Mouse (Mus musculus) CH12.LX (cell line): ENCODE measurements around the gene Hk1. TPM values are rescaled to one million over a fixed set of nuclear protein-coding genes. Genes with fewer than 3 reads are reported as not detected.

Experiments
- DNase-seq: peaks from one replicate; pipeline ENCODE4 v3.0.0-alpha.2; 2013; ENCODE audit errors: extremely low read depth
- H3K27ac ChIP-seq: 2 replicates; pipeline ENCODE4 v1.5.1; 2012; ENCODE audit warnings: low read depth, mild to moderate bottlenecking, control low read depth, moderate library complexity; ENCODE audit not compliant: insufficient read depth
- H3K27me3 ChIP-seq: replicated peaks from 2 replicates; pipeline ENCODE3; 2012; ENCODE audit warnings: inconsistent platforms
- H3K36me3 ChIP-seq, 2 experiments: replicated peaks in 1 of 2; 2 replicates each; pipeline versions ENCODE3 to v1.6.1; 2012; ENCODE audit warnings: inconsistent platforms in 1 of 2, low read length in 1 of 2, mild to moderate bottlenecking in 1 of 2, mixed read lengths in 1 of 2, moderate library complexity in 1 of 2; ENCODE audit not compliant: control insufficient read depth in 1 of 2, insufficient read depth in 1 of 2
- H3K4me1 ChIP-seq, 2 experiments: 2 replicates each; pipeline ENCODE4 v1.6.1; 2012; ENCODE audit warnings: inconsistent platforms in 1 of 2, moderate library complexity in 1 of 2; ENCODE audit not compliant: insufficient read depth in 2 of 2, control insufficient read depth in 1 of 2
- H3K4me2 ChIP-seq: 2 replicates; pipeline ENCODE4 v1.6.1; 2012; ENCODE audit warnings: low read depth, mild to moderate bottlenecking, control low read depth; ENCODE audit not compliant: poor library complexity, insufficient read depth, severe bottlenecking
- H3K4me3 ChIP-seq, 3 experiments: fragments of 150-350 bp in 1 of 3; sonication (generic) in 1 of 3; replicated peaks in 1 of 3; 2 replicates each; pipeline versions ENCODE3 to v1.5.1; 2011 to 2012; ENCODE audit warnings: low read depth in 2 of 3, low read length in 2 of 3, mild to moderate bottlenecking in 2 of 3, moderate library complexity in 2 of 3, control low read depth in 1 of 3, improper control_type of control experiment in 1 of 3, inconsistent platforms in 1 of 3, mixed read lengths in 1 of 3; ENCODE audit not compliant: poor library complexity in 1 of 3
- H3K79me2 ChIP-seq: replicated peaks from 2 replicates; pipeline ENCODE4 v1.6.1; 2012; ENCODE audit warnings: mild to moderate bottlenecking, moderate library complexity; ENCODE audit not compliant: control insufficient read depth, poor library complexity, insufficient read depth, severe bottlenecking; ENCODE audit errors: extremely low read depth
- H3K9ac ChIP-seq: 2 replicates; pipeline ENCODE4 v1.6.1; 2012; ENCODE audit warnings: low read depth, mild to moderate bottlenecking, control low read depth, moderate library complexity; ENCODE audit not compliant: insufficient read depth
- H3K9me3 ChIP-seq: replicated peaks from 2 replicates; pipeline ENCODE3; 2012; ENCODE audit warnings: low read length, inconsistent platforms, mixed read lengths
- BHLHE40 ChIP-seq: IDR thresholded peaks from 2 replicates; pipeline ENCODE4 v1.6.1; 2011; ENCODE audit warnings: mild to moderate bottlenecking, low read depth, low read length, improper control_type of control experiment
- CTCF ChIP-seq, 2 experiments: IDR thresholded peaks in 1 of 2; conservative IDR thresholded peaks in 1 of 2; 2 replicates each; pipeline ENCODE4 v1.5.1; 2011 to 2012; ENCODE audit warnings: low read depth in 2 of 2, low read length in 2 of 2, improper control_type of control experiment in 1 of 2, inconsistent platforms in 1 of 2, mild to moderate bottlenecking in 1 of 2, moderate library complexity in 1 of 2
- HCFC1 ChIP-seq: IDR thresholded peaks from 2 replicates; pipeline ENCODE4 v1.6.1; 2012; ENCODE audit warnings: low read depth, mild to moderate bottlenecking, inconsistent platforms, low read length, improper control_type of control experiment
- JUN ChIP-seq: IDR thresholded peaks from 2 replicates; pipeline ENCODE4 v1.6.1; 2011; ENCODE audit warnings: low read depth, mild to moderate bottlenecking, low read length, improper control_type of control experiment, moderate library complexity; ENCODE audit not compliant: insufficient read depth
- KAT2A ChIP-seq: IDR thresholded peaks from 2 replicates; pipeline ENCODE4 v1.6.1; 2012; ENCODE audit warnings: low read length, improper control_type of control experiment, inconsistent platforms; ENCODE audit not compliant: insufficient replicate concordance
- MAZ ChIP-seq: IDR thresholded peaks from 2 replicates; pipeline ENCODE4 v1.6.1; 2012; ENCODE audit warnings: low read depth, mild to moderate bottlenecking, inconsistent platforms, low read length, improper control_type of control experiment, moderate library complexity
- MEF2A ChIP-seq: IDR thresholded peaks from 2 replicates; pipeline ENCODE4 v1.6.1; 2014; ENCODE audit warnings: low read depth, mild to moderate bottlenecking, inconsistent platforms, low read length, improper control_type of control experiment, borderline replicate concordance
- MXI1 ChIP-seq: IDR thresholded peaks from 2 replicates; pipeline ENCODE4 v1.6.1; 2011; ENCODE audit warnings: mild to moderate bottlenecking, low read depth, low read length, improper control_type of control experiment
- MYC ChIP-seq: IDR thresholded peaks from 2 replicates; pipeline ENCODE4 v1.6.1; 2011; ENCODE audit warnings: low read depth, mild to moderate bottlenecking, improper control_type of control experiment, low read length
- NRF1 ChIP-seq: IDR thresholded peaks from 2 replicates; pipeline ENCODE4 v1.6.1; 2014; ENCODE audit warnings: low read depth, mild to moderate bottlenecking, inconsistent platforms, low read length, improper control_type of control experiment, moderate library complexity
- RCOR1 ChIP-seq: conservative IDR thresholded peaks from 2 replicates; pipeline ENCODE4 v1.6.1; 2012; ENCODE audit warnings: low read depth, mild to moderate bottlenecking, inconsistent platforms, low read length, improper control_type of control experiment
- TBP ChIP-seq: conservative IDR thresholded peaks from 2 replicates; pipeline ENCODE4 v1.6.1; 2011; ENCODE audit warnings: low read depth, low read length, improper control_type of control experiment
- TCF12 ChIP-seq: IDR thresholded peaks from 2 replicates; pipeline ENCODE4 v1.6.1; 2014; ENCODE audit warnings: low read depth, mild to moderate bottlenecking, inconsistent platforms, low read length, improper control_type of control experiment
- ZNF384 ChIP-seq: IDR thresholded peaks from 2 replicates; pipeline ENCODE4 v1.6.1; 2012; ENCODE audit warnings: low read depth, low read length, improper control_type of control experiment, inconsistent platforms
- dilution Hi-C: fragments of 300-500 bp; cut with MboI; formaldehyde crosslinking; loops from 2 replicates; pipeline ENCODE4 v1.14.3; 2020; ENCODE audit warnings: low sequenced_read_pairs; ENCODE audit not compliant: extremely low pct_unique_long_range_greater_than_20kb, extremely low pct_ligation_motif_present
- in situ Hi-C: fragments of 300-500 bp; cut with MboI; formaldehyde crosslinking; loops from 3 replicates; pipeline ENCODE4 v1.14.3; 2019; ENCODE audit warnings: low sequenced_read_pairs, low pct_ligation_motif_present, low pct_unique_long_range_greater_than_20kb, mixed read lengths
- polyA plus RNA-seq: library from polyadenylated mRNA; unstranded; fragments of >175 nt; gene quantifications from 2 replicates; pipeline ENCODE4 v1.2.1, GENCODE M21; 2012; ENCODE audit warnings: low read depth; ENCODE audit not compliant: insufficient read length
- total RNA-seq, 2 experiments: library from RNA; depleted of rRNA; stranded (reverse); fragments of 300-350 nt in 1 of 2; fragments of >200 nt in 1 of 2; gene quantifications; 2 replicates each; pipeline ENCODE4 v1.2.3; 2012 to 2014

Hk1 gene
- total and polyA plus RNA-seq, 3 experiments: 9.3 to 30.1 (median 23.4) TPM

- Histone ChIP-seq H3K27ac (no peak overlapping the region), H3K4me3 (no peak overlapping the region), H3K9ac (no peak overlapping the region), H3K79me2 (no peaks in the 10 kb centered on the region), H3K9me3 (no peaks in the 10 kb centered on the region), H3K4me2 (no peak overlapping the region), H3K36me3 (peaks cover 0 to 4% of the 10 kb centered on the region in 2 experiments), H3K4me1 (peaks cover 17 to 62% of the 10 kb centered on the region in 2 experiments), H3K27me3 (no peaks in the 10 kb centered on the region)
- dilution Hi-C loops (no loop called here), in situ Hi-C loops (no loop called here)
- TF ChIP-seq BHLHE40 (no peak), MXI1 (no peak), NRF1 (no peak), MAZ (no peak), ZNF384 (no peak), MEF2A (no peak), CTCF (conservative IDR thresholded peaks at IDR 0.05 in 1 of 2, IDR thresholded peaks at IDR 0.05 in 1 of 2; ENCODE audit: low read depth in 2 of 2, low read length in 2 of 2) (no peak), JUN (no peak), KAT2A (no peak), RCOR1 (no peak), HCFC1 (no peak), TBP (no peak), TCF12 (no peak)
- DNase-seq: no peak
Observed at GRCm38 (mm10) chr10:62338176-62338575, 41.5 kb downstream of the Hk1 start.

- Histone ChIP-seq H3K27me3 (no peaks in the 10 kb centered on the region), H3K9me3 (no peaks in the 10 kb centered on the region), H3K4me2 (no peak overlapping the region), H3K4me1 (peaks cover 13 to 56% of the 10 kb centered on the region in 2 experiments), H3K79me2 (no peaks in the 10 kb centered on the region), H3K36me3 (no peaks in the 10 kb centered on the region), H3K27ac (no peak overlapping the region), H3K4me3 (no peak overlapping the region), H3K9ac (no peak overlapping the region)
- in situ Hi-C loops (no loop called here), dilution Hi-C loops (no loop called here)
- TF ChIP-seq MYC: no peak
- peak; percentile 67 for TF ChIP-seq ZNF384
- no peak for DNase-seq
Observed at GRCm38 (mm10) chr10:62336601-62337578, 42.8 kb downstream of the Hk1 start.
